Mouse (Mus musculus): Measurements from ENCODE around the gene Purb.
"Not testable (repeated sequence)": the region's sequence is repeated elsewhere in the genome, so short reads cannot be mapped to it uniquely, and the experiment has no call there.

Gene Purb

DNA sequence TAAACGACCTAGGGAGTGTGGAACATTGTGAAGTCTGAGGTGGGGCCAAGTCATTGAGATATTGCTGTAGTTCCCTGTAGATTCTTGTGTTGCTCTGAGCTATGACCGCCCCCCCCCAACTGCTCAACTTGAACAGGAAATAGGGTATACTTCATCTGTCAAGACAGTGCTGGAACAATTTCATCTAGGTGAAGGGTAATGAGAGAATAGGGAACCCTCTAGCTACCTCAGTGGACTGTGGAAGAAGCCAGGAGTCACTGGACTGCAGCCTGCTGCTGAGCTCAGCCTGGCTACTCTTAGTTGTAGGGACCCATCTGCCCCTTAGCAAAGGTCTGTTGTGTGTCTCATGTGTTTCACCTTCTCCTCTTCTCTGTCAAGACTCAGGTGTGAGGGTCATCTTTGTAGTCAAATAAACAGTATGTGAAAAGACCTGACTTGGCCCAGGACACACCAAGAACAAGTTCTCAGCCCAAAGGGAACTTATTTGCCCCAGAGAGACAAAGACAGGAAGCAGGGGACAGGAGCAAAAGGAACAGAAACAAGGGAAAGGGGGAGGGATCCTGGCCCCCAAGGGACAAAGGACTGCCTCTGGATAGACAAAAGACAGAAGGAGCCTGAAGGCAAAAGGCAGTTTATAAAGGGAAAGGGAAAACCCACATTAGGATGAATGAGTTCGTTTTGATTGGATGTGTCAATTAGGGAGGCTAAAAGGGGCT lies 8.7 kb upstream of the Purb start:
- no peak for DNase-seq (ENCODE audit: low spot score)

DNA sequence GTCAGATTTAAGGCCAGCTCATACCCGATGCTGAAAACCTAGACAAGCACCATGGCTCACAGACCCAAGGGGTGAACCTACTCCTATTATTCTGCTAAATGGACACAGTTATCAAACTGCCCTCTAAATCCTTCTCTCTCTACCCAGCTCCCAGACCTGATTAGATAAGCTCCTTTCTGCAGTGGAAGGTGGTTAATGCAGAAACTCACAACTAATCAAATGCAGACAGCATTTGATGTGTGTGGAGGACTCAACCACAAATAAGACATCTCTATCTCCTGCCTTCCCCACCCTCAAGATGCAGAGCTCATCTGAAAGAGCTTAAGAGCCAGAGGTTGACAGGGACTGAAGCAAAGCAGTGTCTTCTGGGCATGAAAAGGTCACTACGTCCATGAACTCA lies 7.4 kb upstream of the Purb start:
- no peak for DNase-seq (ENCODE audit: low spot score)

DNA sequence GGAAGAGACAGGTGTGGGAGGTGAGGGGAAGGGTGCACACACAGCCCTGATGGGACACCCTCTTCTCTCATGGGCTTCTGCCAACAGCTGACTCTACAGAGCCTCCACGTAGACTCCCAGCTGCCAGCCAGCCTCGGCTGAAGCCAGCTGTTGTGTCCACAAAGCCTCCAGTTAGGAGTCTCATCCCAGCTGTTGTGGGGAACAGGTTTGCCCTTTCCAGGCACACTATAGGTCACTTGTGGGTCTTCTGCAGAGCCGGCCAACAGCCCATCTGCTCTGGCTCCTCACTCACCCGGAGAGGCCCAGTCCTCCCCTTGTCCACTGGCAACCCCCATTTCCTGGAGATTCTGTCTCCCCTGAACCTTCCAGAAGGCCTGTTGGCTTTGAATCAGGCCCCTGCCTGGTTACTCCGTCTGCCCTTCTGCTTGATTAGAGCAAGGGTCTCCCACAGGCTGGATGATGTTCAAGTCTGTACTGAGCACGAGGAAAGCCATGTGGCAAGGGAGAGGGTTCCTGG lies 6.0 kb upstream of the Purb start:
- DNase-seq (ENCODE audit: low spot score): no peak

DNA sequence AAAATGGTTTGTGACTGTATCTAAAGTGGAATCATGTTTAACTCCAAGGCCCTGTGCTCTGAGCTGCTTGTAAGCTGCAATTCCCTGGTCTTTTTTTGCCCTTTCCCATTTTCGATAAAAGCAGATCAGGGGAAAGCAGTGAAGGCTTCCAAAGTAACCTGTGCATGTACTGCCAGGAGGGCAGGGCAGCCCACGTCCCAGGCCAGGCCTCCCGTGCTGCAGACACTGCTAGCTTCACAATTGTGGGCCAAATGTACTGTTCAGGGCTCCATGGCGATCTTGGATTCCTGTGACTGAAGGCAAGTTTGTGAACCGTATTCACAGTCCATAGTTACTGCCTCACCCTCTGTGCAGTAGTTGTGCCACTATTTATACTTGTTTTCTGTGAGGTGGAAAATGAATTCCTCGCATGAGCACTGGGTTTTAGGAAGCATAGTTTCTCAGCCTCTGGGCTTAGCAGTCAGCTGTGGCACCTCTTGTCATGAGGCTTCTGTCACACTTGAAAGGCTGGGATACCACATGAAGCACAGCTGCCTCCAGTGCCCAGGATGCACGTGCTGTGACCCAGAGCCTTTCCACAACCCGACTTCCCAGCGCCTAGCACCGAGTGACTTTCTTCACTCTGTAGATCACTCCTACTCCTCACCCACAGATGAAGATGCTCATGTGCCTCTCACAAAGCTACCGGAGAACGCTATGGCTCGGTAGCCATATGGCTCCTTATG lies 5.1 kb upstream of the Purb start:
- no peak for DNase-seq (ENCODE audit: low spot score)

DNA sequence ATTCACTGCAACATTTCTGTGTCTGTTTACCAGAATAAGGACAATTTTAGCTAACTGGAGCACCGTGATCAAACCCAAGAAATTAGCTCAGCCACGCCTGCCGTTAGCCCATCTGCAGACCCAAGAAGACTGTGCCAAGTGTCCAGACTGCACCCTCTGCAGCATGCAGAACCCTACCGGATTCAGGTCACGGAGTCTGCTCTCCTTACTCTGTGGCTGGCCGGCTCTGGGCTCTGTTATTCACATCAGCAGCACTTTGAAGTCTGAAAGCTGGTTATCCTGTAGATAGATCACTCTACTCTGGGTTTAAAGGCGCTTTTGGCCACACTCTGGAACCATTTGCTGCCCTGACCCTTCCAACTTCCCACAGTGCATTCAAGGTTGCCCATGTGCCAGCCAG lies 4.5 kb upstream of the Purb start:
- no peak for DNase-seq (ENCODE audit: low spot score)

DNA sequence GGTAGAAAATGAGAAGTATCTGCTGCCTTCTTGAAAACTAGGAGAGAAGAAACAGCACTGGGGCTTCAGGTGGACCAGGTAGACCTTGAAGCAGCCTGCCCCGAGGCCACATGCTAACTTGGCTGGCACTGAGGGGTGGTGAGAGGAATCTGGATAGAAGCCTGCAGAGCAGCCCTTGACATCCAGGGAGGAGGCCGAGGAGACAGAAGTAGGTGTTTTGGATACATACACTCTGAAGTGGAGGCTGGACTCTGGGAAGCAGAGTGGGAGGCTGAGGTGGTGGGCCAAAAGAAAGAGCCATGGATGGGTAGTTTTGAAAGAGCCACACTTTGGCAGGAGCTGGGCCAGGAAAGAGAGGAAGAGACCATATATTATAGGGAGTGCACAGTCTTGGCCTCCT lies 3.5 kb upstream of the Purb start:
- no peak for DNase-seq (ENCODE audit: low spot score)

DNA sequence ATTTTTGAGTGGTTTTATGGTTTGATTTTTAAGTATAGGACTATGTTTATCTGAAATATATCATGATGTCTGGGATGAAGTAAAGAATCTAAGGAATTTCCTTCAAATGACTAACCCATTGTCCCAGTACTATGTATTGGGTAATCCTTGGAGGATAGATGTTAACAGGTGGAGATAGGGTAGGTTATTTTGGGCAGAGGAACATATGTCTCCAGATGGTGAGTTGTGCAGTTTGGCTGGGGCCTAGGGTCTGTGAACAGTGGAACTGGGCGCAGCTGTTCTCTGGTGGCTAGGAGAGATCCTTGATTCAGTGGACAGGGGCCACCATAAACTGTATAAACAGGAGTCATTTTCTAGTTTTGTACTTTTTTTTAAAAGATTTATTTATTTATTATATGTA lies 1.6 kb upstream of the Purb start:
- no peak for DNase-seq (ENCODE audit: low spot score)

DNA sequence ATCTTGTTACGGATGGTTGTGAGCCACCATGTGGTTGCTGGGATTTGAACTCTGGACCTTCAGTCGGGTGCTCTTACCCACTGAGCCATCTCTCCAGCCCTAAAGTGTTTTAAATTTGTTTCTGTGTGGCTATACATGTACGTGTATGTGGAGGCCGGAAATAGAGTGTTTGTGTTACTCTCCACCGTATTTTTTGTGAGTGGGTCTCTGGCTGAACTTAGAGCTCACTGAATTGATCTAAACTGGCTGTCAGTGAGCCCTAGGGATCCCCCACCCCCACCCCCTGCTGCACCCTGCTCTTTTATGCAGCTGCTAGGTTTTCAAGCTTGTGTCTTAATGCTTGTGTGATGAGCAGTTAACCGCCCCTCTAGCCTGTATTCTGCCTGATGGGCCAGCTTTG lies 1.2 kb upstream of the Purb start:
- DNase-seq (ENCODE audit: low spot score): no peak

DNA sequence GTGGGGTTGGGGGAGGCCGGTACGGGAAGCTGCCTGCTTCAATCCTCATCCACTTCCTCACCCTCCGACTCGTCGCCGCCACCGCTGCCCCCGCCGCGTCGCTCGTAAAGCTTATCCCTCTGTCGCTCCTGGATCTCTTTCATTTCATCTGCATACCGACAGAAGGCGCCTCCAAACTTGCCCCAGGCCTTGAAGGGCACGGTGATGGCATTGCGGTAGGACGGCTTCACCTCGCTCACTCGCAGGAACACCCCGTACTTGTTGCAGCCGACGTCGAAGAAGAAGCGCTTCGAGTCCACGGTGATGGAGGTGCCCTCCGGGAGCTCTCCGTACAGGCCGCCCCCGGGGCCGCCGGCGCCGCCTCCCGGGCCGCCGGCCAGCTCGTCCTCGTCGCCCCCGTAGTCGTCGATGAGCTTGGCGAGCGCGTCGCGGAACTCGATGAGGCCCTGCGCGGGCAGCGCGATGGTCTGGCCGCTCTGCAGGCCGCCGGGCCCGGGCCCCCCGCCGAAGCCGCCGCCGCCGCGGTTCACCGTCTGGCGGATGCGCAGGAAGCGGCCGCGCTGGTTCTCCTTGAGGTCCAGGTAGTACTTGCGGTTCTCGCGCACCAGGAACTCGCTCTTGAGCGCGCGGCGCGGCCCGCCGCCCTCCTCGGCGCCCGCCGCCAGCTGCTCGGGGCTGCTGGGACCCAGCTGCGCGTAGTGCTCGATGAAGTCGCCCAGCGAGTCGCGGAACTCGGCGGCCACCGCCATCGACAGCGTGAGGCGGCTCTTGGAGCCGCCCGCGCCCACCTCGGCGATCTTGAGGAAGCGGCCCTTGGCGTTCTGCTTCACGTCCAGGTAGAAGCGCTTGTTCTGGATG lies 614 bp downstream of the Purb start:
- DNase-seq (ENCODE audit: low spot score): peak; percentile 49

DNA sequence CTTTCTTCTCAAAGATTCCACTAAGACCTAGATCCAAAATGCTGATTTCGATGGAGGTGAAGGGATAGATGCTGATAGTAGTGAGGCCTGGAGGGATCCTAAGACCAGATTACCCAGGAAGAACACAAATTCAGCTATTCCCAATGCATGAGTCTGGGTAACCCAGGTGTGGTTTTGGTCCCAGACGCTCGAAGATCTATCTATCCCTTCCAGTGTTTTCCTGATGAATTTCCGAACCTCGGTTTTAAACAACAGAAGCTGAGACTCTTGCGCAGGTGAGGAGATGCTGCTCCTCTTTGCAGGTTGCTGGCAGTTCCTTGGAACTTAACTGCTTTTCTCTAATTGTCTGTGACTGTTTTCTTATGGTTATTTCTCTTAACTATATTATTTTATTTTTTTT lies 1.3 kb downstream of the Purb start:
- no peak for DNase-seq (ENCODE audit: low spot score)

DNA sequence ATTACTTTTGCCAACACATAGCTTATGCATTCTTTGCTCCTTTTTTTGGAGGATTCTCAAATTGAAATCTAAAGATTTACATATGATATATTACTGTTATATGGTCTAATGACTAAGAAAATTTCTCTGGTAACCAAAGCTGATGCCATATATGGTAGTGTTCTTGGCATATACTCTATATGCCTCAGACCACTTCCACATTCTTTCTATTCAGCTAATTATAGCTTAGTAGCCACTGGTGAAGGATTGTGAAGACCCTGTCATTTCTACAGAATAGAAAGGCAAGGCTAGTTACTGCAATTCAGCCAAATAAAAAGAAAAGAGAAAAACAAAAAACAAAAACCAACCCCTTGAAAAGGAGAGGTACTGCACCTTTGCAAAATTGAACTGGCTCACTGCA lies 3.6 kb downstream of the Purb start:
- no peak for DNase-seq (ENCODE audit: low spot score)

DNA sequence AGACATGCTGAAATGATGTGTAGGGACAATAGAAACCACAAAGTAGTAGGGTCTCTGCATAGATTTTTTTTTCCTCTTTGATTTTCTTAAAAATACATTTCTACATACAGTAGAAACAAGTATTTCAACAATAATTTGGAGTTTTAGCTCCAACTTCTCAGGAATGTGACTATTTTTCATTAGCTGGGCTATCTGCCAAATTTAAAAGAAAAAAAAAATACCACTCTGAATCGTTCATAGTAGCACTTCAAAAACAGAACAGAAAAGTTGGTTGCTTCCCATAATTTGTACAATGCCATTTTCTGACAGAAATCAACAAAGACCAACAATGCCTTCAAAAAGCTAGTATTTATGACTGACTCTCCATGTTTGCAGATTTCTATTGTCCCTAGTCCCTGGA lies 4.2 kb downstream of the Purb start:
- no peak for DNase-seq (ENCODE audit: low spot score)

DNA sequence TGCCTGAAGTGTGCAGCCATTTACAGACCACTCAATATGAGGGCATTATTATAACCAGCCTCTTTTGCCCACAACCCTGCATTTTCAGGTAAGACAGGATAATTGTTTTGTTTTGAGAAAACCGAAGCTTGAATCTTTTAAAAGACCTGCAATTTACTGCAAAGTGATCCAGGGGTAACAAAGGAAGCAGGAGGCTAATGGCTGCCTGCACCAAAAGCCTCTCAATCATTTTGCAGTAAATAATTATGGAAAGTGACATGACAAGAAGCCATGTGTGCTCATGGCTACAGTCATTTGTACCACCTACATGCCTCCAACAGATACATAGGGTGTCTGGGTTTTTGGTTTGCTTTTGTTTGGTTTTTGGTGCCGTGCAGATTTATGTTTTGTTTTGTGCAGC lies 4.7 kb downstream of the Purb start:
- no peak for DNase-seq (ENCODE audit: low spot score)

DNA sequence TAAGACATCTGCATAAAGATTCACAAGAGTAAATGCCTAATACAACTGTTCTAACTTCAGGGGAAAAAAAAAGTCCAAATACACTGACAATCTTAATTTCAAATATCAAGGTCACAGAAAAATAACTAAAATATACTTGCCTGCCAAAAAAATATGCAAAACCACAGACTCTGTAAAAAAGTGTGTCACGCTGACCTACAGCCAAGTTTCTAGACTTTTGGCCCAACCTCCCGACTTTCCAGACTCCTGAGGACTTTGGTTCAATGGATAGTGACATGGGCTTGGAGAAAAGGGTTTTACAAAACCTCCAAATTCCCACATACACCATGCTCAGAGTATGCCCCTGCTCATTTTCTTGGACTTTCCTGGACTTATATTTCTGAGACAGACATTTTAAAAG lies 7.2 kb downstream of the Purb start:
- no peak for DNase-seq (ENCODE audit: low spot score)

DNA sequence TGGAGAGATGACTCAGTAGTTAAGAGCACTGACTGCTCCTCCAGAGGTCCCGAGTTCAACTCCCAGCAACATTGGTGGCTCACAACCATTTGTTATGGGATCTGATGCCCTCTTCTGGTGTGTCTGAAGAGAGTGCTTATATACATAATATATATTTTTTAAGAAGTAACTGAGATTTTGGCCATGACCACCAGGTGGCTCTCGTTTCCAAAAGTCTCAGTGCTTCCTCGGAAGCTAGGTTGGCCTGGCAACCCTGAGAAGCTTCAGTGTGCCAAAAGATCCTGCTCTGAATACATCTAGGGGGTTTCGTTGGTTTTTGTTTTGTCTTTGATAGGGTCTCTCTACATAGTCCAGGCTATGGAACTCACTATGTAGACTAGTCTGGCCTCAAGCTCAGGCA lies 10.6 kb downstream of the Purb start:
- peak; percentile 62 for DNase-seq (ENCODE audit: low spot score)

DNA sequence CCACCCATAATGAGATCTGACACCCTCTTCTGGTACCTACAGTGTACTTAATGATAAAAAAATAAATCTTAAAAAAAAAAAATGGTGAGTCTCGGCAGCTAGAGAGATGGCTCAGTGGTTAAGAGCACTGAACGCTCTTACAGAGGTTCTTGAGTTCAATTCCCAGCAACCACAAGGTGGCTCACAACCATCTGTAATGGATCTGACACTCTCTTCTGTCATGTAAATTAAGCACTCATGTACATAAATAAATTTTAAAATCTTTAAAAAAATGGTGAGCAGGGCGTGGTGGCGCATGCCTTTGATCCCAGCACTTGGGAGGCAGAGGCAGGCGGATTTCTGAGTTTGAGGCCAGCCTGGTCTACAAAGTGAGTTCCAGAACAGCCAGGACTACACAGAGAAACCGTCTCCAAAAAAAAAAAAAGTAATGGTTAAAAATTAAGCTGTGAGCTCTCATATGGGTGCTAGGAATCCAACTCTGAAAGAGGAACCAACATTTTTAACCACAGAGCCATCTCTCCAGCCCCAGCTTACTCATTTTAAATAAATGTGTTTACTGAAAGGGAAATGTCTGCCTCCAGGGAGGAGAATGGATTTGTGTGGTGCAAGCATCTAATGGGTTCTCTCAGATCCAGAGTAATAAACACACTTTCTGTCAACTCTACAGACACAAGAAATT lies 12.4 kb downstream of the Purb start:
- DNase-seq (ENCODE audit: low spot score): no peak

DNA sequence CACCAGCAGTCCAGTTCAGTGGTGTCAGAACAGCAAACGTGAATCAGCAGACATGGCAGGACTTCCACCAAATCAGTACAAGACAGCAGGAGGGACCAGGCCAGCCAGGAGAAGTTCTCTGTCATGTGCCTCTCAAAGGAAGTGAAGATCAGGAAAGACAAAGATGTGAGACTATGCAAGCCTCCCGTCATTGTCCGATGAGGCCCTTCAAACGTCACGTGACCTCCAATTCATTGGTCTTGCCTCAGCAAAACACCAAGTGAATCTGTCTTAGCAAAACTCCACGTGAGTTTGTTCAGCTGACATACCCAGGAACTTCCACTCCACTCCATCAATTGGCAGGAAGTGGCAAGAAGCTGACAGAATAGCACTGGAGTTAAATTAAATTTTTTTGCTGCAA lies 19.6 kb downstream of the Purb start:
- no peak for DNase-seq (ENCODE audit: low spot score)

DNA sequence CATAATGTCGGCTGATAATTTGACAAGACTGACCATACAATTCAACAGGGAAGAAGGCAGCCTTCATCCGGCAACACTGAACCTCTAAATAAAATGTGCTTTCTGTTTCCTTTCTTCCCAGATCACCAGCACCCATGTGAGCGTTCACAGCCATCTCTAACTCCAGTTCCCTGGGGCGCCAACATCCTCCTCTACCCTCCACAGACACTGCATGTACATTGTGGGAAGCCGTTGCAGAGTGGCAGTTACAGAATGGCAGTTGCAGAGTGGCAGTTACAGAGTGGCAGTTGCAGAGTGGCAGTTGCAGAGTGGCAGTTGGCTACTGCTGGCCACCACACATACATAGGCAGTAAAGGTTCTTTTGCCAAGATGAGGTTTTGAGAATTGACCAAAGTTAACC lies 27.6 kb downstream of the Purb start:
- DNase-seq (ENCODE audit: low spot score): not testable (repeated sequence)

DNA sequence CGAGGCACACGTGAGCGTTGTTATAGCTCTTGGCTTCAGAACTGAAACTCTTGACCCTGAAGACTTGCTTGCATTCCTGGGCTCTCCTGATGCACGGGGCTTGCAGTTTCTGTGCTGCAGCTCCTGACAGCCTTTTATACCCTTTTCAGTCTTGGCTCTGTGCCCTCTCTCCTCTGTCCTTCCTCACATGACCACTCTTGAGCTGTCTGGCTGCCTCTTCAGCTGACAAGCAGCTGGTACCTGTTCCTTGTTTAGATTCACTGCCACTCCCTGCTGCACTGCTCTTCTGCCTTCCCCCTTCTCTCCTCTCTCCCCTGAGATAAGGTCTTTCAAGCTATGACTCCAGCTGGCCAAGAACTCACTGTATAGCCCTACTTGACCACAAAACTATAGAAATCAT lies 28.2 kb downstream of the Purb start:
- no peak for DNase-seq (ENCODE audit: low spot score)

DNA sequence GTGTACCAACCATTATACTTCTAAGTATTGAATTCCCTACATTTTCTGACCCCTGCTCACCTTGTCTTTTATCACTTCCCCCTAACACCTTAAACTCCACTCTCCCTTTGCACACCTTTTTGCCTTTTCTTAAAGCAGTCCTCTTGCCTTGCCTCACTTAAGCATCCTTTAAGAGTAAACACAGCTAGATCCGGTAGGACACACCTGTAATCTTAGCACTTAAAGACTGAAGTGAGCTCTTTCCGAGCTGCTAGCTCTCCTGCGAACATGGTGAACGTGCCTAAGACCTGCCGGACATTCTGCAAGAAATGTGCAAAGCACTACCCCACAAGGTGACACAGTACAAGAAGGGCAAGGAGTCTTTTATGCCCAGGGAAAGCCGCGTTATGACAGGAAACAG lies 29.8 kb downstream of the Purb start:
- no peak for DNase-seq (ENCODE audit: low spot score)

DNA sequence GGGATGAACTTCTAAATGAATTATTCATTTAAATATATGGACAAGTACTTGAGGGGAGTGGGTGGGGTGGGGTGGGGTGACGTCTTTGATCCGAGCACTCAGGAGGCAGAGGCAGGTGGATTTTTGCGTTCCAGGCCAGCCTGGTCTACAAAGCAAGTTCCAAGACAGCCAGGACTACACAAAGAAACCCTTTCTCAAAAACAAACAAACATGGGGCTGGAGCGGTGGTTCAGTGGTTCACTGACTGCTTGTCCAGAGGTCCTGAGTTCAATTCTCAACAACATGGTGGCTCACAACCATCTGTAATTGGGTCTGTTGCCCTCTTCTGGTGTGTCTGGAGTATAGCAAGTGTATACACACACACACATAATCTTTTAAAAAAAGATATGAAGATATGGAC lies 30.3 kb downstream of the Purb start:
- no peak for DNase-seq (ENCODE audit: low spot score)
